Mouse (Mus musculus): ENCODE measurements around the gene Olfr466. TPM values are rescaled to one million over a fixed set of nuclear protein-coding genes. Genes with fewer than 3 reads are reported as not detected.
A peak's percentile ranks its signal among the peaks of the same experiment; 100 is the strongest.

Olfr466 gene
- not detected in 2 replicates for total RNA-seq (2021)
- long read RNA-seq, experiment 1, result 0 reads
- long read RNA-seq, experiment 2, result 0 reads

DNA sequence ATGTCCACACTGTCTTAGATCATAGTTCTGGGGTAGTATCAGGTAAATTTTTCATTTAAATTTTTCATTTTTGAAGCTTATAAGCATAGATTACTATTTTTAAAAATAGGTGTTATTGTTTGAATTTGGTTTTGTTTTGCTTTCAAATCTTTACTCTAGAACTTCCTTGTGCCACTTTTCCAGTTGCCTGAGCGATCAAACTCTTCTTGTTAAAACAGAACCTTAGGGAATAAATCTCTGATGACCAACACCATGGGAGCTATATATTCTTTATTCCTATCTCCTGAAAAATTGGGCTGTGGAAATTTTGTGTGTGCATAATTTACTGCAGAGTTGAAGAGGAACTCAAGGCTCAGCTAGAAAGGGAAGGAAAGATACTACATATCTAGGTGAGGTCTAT is at the start of gene Olfr466:
Gene Olfr466 (plus strand): TSS at position 301 of the 400 bp plus-strand sequence.
- no peak for DNase-seq

DNA sequence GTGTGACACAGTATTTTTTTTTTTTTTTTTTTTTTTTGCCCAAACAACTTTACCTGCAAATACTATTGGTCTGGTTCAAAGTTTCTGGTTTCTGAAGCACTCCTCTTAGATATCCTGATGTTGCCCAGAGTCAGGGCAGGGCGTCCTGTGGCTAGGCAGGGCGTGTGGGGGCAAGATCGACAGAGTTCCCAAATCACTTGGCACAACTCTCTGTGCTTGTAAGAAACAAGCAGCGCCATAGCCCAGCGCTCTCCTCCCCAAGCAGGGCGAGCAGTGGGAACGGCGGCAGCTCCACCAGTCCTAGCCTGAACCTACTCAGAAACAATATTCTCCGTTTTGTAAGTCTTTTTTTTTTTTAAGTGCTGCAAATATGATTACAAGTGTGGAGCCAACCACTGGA is 49.4 kb upstream of the Olfr466 start:
- DNase-seq, result no peak

DNA sequence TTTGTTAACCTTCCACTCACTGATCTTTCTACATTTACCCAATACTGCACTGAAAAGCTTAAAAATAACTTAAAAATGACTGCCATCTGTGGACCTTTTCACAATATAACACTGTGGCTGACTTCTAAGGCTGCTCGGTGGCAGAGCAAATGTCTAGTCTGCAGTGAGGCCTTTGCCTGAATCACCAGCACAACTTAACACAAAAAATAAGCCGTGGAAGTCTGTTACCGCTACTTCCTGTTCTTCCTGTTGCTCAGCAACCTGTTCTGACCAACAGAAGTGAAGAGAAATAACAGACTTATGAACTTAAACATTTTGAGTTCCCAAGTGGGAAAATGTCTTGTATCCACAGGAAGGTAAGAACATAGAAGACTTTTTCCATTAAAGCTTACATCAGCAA is 48.8 kb upstream of the Olfr466 start:
- no peak for DNase-seq

DNA sequence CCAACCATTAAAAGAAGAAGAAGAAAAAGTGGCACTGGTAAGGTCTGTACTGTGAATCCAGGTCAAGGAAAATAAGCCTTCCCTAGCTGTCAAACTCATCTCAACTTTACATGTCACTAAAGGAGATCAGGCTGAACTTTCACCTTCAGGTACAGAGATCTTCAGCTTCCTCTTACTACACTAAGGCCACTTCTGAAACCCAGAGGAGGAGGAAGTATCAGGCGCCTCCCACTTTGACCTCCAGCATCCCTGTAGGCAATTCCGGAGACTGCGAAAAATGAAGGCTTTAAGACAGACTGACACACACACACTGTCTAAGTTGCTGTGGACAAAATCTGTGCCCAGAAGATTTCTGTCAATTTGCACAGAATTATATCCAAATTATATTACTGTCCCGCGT is 38.1 kb upstream of the Olfr466 start:
- DNase-seq, result peak; percentile 25

DNA sequence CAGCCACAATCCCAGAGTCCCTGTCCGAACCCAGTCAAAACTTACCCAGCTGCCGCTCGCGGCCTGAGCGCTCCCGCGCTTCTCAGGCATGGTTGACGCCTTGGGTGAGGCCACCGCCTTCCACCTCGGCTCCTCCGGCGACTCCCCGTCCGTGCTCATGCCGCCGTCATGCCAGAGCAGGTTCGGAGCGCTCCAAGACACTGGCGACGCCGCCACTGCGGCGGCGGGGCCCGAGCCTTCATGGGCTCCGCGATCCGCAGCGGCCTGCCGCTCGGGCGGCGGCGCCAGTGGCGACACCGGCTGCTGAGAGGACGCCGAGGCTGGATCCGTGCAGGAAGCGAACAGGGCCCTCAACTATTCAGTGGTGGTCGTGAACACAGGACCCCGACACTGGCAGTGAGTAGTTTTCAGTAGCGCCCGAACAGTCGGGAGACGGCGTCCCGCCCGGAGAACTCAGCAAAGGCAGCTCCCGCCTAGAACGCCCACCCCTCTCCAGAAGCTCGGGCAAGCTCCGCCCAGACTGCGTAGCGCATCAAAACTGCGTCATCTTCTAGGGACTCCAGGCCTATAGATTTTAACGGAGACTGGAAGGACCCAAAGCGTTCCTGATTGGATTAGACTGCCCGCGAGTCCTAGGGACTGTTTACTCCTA is 37.5 kb upstream of the Olfr466 start, which contains the start of gene Mfsd14b:
Gene Mfsd14b (minus strand): TSS at position 517 of the 652 bp plus-strand sequence.
- DNase-seq, result peak; percentile 94

DNA sequence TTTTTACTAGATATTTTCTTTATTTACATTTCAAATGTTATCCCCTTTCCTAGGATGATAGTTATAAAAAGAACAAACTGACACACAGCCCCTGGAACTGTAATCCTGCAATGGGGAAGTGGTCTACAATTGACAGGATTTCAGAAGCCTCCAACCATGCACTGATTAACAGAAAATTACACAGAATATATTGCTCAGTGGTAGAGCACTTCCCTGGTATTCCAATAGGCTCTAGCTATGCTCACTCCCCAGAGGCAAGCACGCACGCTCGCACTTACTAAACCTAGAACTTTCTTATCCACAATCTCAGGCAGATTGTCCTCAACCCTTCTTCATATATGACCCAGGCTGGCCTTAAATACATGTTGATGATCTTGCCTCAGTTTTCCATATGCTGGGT is 36.8 kb upstream of the Olfr466 start:
- DNase-seq, result no peak

DNA sequence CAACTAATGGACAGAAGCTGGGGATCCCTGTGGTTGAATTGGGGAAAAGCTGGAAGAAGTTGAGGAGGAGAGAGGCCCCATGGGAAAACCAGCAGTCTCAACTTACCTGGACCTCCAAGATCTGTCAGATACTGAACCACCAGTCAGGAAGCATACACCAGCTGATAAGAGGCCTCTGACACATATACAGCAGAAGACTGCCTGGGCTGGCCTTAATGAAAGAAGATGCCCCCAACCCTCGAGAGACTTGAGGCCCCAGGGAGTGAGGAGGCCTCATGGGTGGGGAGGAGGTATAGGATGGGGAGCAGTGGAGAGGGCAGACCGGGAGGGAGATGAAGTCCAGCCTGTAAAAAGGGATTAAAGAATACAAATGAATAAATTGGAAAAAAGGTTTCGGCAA is 29.1 kb upstream of the Olfr466 start:
- no peak for DNase-seq

DNA sequence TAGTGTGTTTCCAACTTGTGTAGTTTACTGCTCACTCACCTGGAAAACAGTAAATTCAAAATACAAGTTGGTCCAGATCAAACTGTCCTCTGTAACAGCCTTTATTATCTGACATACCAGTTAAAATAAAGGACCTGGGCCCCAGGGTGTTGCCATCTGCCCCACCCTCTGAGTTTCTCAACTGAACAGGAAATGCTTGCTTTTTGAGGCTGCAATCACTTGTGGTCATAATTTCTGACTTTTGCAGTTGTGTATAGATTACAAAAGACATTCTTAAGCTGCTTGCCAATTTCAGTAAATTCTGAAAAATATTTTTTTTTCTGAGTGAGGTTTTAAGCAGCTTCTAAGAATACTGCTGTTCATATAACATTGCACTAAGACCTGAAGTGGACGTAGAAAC is 27.9 kb upstream of the Olfr466 start:
- DNase-seq, result no peak

DNA sequence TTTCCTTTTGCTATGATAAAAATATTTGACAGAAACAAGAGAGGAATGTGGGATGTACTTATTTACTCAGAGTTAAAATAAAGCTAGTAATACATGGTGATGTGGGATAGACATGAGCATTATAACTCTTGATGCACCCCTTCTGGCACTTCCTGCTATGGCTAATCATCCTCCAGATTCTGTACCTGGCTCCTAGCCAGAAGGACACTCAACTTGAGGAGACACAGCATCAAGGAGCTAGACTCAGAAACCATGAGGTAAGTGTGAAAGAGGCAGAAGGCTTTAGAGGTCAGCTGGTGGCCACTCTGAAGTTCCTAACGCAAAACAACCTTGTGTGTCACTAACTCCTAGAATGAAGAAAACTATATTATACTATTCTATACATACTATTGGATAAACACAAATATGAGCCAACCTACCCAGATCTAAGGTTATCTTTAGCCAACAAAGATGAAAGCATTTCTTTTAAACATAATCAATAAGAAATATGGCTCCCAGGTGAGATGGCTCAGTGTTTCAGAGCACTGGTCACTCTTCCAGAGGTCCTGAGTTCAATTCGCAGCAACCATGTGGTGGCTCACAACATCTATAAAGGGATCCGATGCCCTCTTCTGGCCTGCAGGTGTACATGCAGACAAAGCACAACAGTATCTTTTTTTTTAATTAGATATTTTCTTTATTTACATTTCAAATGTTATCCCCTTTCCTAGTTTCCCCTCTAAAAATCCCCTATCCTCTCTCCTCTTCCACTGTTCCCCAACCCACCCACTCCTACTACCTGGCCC is 22.8 kb upstream of the Olfr466 start:
- no peak for DNase-seq

DNA sequence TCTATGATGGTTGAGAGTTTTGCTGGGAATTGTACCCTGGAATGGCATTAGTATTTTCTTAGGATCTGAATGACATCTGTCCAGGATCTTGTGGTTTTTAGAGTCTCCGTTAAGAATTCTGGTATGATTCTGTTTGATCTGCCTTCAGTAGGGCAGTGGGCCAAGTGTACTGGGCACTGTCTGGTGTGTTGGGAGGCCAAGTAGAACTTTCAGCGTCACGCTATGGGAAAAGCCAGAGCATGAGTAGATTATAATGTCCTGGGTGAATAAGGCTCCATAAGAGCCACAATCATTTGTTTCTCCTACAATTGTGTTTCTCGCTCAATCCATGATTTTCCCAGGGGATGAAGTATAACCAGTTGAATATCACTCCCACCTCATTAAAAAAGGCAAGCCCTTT is 12.3 kb upstream of the Olfr466 start, which contains the start of gene Olfr465-ps1:
Gene Olfr465-ps1 (plus strand): TSS at position 301 of the 400 bp plus-strand sequence.
- no peak for DNase-seq

DNA sequence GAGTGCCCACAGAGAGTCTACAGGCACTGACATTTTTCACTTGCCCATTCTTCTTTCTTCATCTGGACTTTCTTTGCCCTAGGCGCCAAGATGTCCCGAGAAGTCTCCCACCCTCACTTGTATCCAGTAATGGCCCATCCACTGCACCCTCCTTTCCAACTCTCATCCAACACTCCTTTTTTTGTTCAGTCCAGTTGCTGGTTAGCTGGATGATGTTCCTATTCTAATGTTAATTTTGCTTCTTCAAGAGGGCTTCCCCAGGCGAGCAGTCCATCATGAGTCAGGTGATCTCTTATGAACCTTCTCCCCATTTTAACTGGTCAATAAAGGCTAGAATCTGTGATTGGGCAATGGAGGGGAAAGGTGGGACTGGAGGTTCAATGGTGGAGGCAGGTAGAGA is 24.1 kb downstream of the Olfr466 start:
- DNase-seq, result no peak

DNA sequence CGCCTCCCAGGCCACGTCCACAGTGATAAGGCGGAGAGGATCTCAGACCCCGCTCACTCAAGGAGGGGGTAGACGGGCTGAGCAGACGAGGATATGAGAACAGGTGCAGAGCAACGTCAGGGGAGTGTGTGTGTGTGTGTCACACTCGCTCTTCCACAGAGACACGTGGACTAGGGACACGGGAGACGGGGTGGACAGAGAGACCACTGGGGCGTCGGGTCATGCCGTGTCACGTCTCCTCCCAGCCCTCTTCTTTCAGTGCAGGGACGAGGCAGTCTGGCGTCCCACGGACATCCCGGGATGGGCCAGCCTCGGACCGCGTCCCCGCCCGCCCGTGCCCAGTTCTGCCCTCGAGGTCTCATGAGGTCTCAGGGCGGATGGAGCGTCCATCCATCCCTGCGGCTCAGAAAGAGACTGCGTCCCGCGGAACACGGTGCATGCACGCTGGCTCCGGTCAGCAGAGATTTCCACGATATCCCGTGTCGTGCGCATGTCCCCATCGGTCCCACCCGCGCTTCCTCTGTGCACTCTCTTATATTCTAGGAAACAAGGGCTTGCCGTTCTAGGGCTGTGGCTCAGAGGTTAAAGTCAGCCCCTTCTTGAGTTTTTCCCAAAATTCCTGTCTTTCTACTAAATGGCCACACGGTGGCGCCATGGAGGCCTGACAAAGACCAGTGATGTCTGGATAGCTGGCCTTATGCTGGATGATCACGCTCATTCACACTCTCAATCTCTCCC is 25.9 kb downstream of the Olfr466 start:
- peak; percentile 57 for DNase-seq

DNA sequence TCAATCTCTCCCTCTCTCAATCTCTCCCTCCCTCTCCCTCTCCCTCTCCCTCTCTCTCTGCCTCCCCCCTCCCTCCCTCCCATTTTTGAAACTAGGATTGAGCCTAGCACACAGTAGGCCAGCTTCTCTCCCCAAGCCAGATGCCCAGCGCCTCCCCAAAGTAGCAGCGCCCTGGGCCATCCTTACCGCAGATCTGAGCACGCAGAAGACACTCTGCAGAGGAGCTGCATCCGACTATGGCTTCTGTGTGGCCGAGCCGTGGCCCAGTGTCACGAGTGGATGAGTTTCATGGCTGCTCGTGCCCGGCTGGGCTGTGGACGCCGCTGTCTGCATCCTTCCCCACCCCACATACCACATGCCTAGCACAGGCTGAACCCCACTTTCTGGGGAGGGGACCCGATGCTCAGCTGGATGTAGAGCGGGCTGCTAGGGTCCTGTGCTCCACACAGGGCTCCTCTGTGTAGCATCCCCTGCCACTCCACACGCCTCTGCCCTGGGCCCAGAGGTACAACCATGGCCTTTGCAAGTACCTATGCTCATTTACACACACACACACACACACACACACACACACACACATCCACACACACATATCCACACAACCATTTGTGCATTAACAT is 26.5 kb downstream of the Olfr466 start:
- peak; percentile 3 for DNase-seq

DNA sequence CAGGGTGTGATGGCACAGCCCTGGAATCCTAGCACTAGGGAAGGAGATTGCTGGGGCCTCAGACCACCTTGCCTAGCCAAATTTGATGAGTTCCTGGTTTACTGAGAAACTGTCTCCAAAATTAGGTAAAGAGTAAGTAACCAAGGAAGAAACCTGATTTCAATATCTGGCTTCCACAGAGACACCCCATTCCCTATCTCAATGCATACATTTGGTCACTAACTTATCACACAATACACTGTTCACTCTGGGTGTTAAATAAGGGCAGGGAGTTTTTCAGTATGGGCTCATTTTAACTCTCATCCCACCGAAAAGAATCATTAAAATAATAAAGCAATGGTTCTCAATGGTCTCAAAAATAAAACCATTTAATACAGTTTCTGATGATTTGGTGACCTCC is 50.6 kb downstream of the Olfr466 start:
- DNase-seq, result no peak

Other genes starting within 250 kb of the Olfr466 start
- 0.08 TPM in 1 of 2 replicates, not detected in the other for gene Cntnap3, start 246.3 kb upstream of the Olfr466 start, total RNA-seq (2021)
- not detected in 2 replicates for gene Spata31, start 232.8 kb upstream of the Olfr466 start, total RNA-seq (2021)
- not detected in 2 replicates for gene Spata31d1c, start 117.2 kb upstream of the Olfr466 start, total RNA-seq (2021)
- gene Prss47, start 97.5 kb upstream of the Olfr466 start, total RNA-seq (2021), result not detected in 2 replicates
- 45.5 and 46.9 TPM in 2 replicates for gene Mfsd14b, start 37.3 kb upstream of the Olfr466 start, total RNA-seq (2021)
- gene Olfr465-ps1, start 12.2 kb upstream of the Olfr466 start, total RNA-seq (2021), result not detected in 2 replicates
- not detected in 2 replicates for gene Nlrp4f, start 55.7 kb downstream of the Olfr466 start, total RNA-seq (2021)
- not detected in 2 replicates for gene Gm10775, start 109.3 kb downstream of the Olfr466 start, total RNA-seq (2021)
- gene Zfp369, start 128.6 kb downstream of the Olfr466 start, total RNA-seq (2021), result 27.9 and 29.9 TPM in 2 replicates

Measured in adrenal gland, postnatal 14 days (tissue).